ENCODE assay signal across 16 mouse cellular contexts in the genomic region with DNA sequence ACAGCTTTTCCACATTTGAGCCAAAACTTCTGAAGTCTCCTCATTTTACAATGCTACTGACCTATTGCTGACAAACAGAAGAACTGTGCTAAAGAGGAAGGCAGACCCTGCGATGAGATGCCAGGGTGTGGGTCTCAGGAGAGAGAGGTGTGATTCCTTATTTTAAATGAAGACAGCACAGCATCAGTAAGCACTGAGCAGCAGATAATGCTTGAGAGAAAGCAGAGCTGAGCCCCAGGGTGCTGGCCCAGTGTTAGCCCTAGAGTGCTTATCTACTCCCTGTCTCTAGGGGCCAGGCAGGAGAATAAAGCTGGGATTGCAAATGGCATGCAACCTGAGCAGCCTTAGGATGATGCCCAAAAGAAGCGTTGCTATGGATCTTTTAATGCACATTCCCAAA. TPM values are rescaled to one million over a fixed set of nuclear protein-coding genes. Genes with fewer than 3 reads are reported as not detected.
A peak's percentile ranks its signal among the peaks of the same experiment; 100 is the strongest.
DNase-seq lines count a peak whose midpoint lies in the region; ATAC-seq and TF ChIP-seq lines count a peak whose summit lies in the region.
"Had no signal": no experiment of that assay in that cellular context is flagged by ENCODE, and none has a peak within 500 bp of the region (broad histone marks: within the 10 kb centered on the region; RNA-seq: fewer than 3 reads in every experiment).

No protein-coding gene starts in this region.

- no peak for TF ChIP-seq CTCF in kidney, postnatal 0 days (IDR thresholded peaks at IDR 0.05; ENCODE audit: low read depth)

- H3K27ac ChIP-seq in heart, embryonic 13.5 days (replicated peaks) = peak overlapping the region; percentile 53
- H3K27ac ChIP-seq in kidney, postnatal 0 days = no peak overlapping the region
- H3K27ac ChIP-seq in embryonic facial prominence, embryonic 12.5 days = peak overlapping the region; percentile 80
- no peak overlapping the region for H3K27ac ChIP-seq in limb, embryonic 12.5 days
- H3K27ac ChIP-seq: gastrocnemius, adult 2 months; layer of hippocampus, adult 2 months had no signal

- H3K9me3 ChIP-seq in heart, embryonic 13.5 days = no peaks in the 10 kb centered on the region
- no peaks in the 10 kb centered on the region for H3K9me3 ChIP-seq in kidney, postnatal 0 days (replicated peaks; ENCODE audit: low read length)
- H3K9me3 ChIP-seq in embryonic facial prominence, embryonic 12.5 days = no peaks in the 10 kb centered on the region
- H3K9me3 ChIP-seq in limb, embryonic 12.5 days = no peaks in the 10 kb centered on the region

- H3K27me3 ChIP-seq in heart, embryonic 13.5 days (replicated peaks) = no peaks in the 10 kb centered on the region
- no peaks in the 10 kb centered on the region for H3K27me3 ChIP-seq in kidney, postnatal 0 days (ENCODE audit: insufficient read depth, low read length)
- no peaks in the 10 kb centered on the region for H3K27me3 ChIP-seq in embryonic facial prominence, embryonic 12.5 days
- no peaks in the 10 kb centered on the region for H3K27me3 ChIP-seq in limb, embryonic 12.5 days

- DNase-seq in heart, adult 9 months (ENCODE audit: low spot score in 2 of 2) = no peak
- DNase-seq in kidney, postnatal 0 days (ENCODE audit: low spot score) = no peak
- DNase-seq in kidney, postnatal 36 days = no peak
- DNase-seq: adrenal gland, postnatal 10 days; cerebellum, adult 9-10 months; embryo, embryonic 11 days; gastrocnemius, adult 2 months had no signal

- H3K4me2 ChIP-seq in heart, embryonic 13.5 days = peak overlapping the region; percentile 75
- H3K4me2 ChIP-seq in kidney, postnatal 0 days (ENCODE audit: low read length) = peak overlapping the region; percentile 53
- peak overlapping the region; percentile 68 for H3K4me2 ChIP-seq in embryonic facial prominence, embryonic 12.5 days (replicated peaks)
- peak overlapping the region; percentile 34; the same call in 1 of the 2 replicates for H3K4me2 ChIP-seq in limb, embryonic 12.5 days

- H3K9ac ChIP-seq in heart, embryonic 13.5 days = no peak overlapping the region; the same call in 1 of the 2 replicates
- H3K9ac ChIP-seq in kidney, postnatal 0 days (ENCODE audit: low read depth, low read length) = no peak overlapping the region
- peak overlapping the region; percentile 7; the same call in 1 of the 2 replicates for H3K9ac ChIP-seq in embryonic facial prominence, embryonic 12.5 days
- H3K9ac ChIP-seq in limb, embryonic 12.5 days (replicated peaks) = no peak overlapping the region

- WGBS in heart, embryonic 13.5 days = 5% methylated on average over 2 of the region's 2 CpGs
- 29% methylated on average over 2 of the region's 2 CpGs for WGBS in kidney, postnatal 0 days
- WGBS in embryonic facial prominence, embryonic 12.5 days = 25% methylated on average over 2 of the region's 2 CpGs
- 39% methylated on average over 2 of the region's 2 CpGs for WGBS in limb, embryonic 12.5 days

- H3K4me1 ChIP-seq in heart, embryonic 13.5 days = peaks cover 71% of the 10 kb centered on the region
- H3K4me1 ChIP-seq in kidney, postnatal 0 days (replicated peaks; ENCODE audit: insufficient read depth, low read length) = 0 out of 2 replicates have a peak, but pooled peaks cover 4% of the 10 kb centered on the region
- H3K4me1 ChIP-seq in embryonic facial prominence, embryonic 12.5 days = peaks cover 66% of the 10 kb centered on the region
- H3K4me1 ChIP-seq in limb, embryonic 12.5 days (replicated peaks) = peaks cover 77% of the 10 kb centered on the region

- ATAC-seq in heart, embryonic 13.5 days (ENCODE audit: extremely low read depth, insufficient number of reproducible peaks, low FRiP score, low TSS enrichment) = no peak
- no peak for ATAC-seq in kidney, postnatal 0 days (replicated peaks; ENCODE audit: low FRiP score, low read depth)
- no peak for ATAC-seq in embryonic facial prominence, embryonic 12.5 days (ENCODE audit: insufficient number of reproducible peaks, insufficient read depth, low FRiP score, low TSS enrichment)
- ATAC-seq in limb, embryonic 12.5 days (ENCODE audit: insufficient number of reproducible peaks, insufficient read depth, low FRiP score, low TSS enrichment, low read depth) = no peak
- ATAC-seq in megakaryocyte, adult 5-6 weeks (ENCODE audit: poor library complexity, severe bottlenecking) = no peak
- ATAC-seq: forebrain, embryonic 14.5 days; inflammation-experienced regulatory T-cells, adult 6 months had no signal

- peak overlapping the region; percentile 8; the same call in 1 of the 2 replicates for H3K4me3 ChIP-seq in heart, embryonic 13.5 days
- 0 out of 2 replicates have a peak overlapping the region, but pooled peaks have one; percentile 15 for H3K4me3 ChIP-seq in kidney, postnatal 0 days (replicated peaks; ENCODE audit: low read depth, low read length)
- peak overlapping the region; percentile 48; the same call in 1 of the 2 replicates for H3K4me3 ChIP-seq in embryonic facial prominence, embryonic 12.5 days
- no peak overlapping the region for H3K4me3 ChIP-seq in limb, embryonic 12.5 days (replicated peaks)
- H3K4me3 ChIP-seq: gastrocnemius, adult 2 months; layer of hippocampus, adult 2 months had no signal

- H3K36me3 ChIP-seq in heart, embryonic 13.5 days = no peaks in the 10 kb centered on the region
- H3K36me3 ChIP-seq in kidney, postnatal 0 days (ENCODE audit: insufficient read depth, low read length) = no peaks in the 10 kb centered on the region
- no peaks in the 10 kb centered on the region for H3K36me3 ChIP-seq in embryonic facial prominence, embryonic 12.5 days
- no peaks in the 10 kb centered on the region for H3K36me3 ChIP-seq in limb, embryonic 12.5 days
- H3K36me3 ChIP-seq: G1E had no signal

RNA-seq across cellular contexts. Expression of gene Frem1, which starts 3.6 kb away (rescaled TPM):
- 4.9 and 5.3 TPM in 2 replicates for polyA plus RNA-seq in heart, embryonic 13.5 days (2015; fragmentation: Nextera tagmentation; extraction: Ambion mirVana)
- polyA plus RNA-seq in kidney, postnatal 0 days (2015; fragmentation: Nextera tagmentation; extraction: Ambion mirVana) = 18.7 and 19.0 TPM in 2 replicates
- polyA plus RNA-seq in embryonic facial prominence, embryonic 12.5 days (2016; fragmentation: Nextera tagmentation; extraction: Ambion mirVana) = 25.7 and 26.1 TPM in 2 replicates
- polyA plus RNA-seq in limb, embryonic 12.5 days (2016; fragmentation: Nextera tagmentation; extraction: Ambion mirVana) = 8.6 and 8.9 TPM in 2 replicates
- not detected in 2 replicates for total RNA-seq in megakaryocyte, adult 5-6 weeks (2015)
- not detected in 2 replicates for total RNA-seq in megakaryocyte, adult 5-6 weeks (2017)
- total RNA-seq: monocyte, adult 5-6 weeks had no signal
- polyA plus RNA-seq: inflammation-experienced regulatory T-cells, adult 6 months had no signal

Comparison
In these comparisons a context has a peak if more than half of its experiments do, and no peak if none do; other contexts are left out.
1. H3K27ac ChIP-seq: peak in heart, embryonic 13.5 days (single experiment) and embryonic facial prominence, embryonic 12.5 days (single experiment); none in kidney, postnatal 0 days (single experiment) and limb, embryonic 12.5 days (single experiment).
2. Peak in every context shown above with its lines, with median percentiles within 50 percentile points of each other: H3K4me2 ChIP-seq.